Mouse (Mus musculus): ENCODE results near the gene Arl8b. TPM values are rescaled to one million over a fixed set of nuclear protein-coding genes. Genes with fewer than 3 reads are reported as not detected.

Gene Arl8b
- total RNA-seq, 2 experiments from 2014 or later = 200 to 203 TPM

DNA sequence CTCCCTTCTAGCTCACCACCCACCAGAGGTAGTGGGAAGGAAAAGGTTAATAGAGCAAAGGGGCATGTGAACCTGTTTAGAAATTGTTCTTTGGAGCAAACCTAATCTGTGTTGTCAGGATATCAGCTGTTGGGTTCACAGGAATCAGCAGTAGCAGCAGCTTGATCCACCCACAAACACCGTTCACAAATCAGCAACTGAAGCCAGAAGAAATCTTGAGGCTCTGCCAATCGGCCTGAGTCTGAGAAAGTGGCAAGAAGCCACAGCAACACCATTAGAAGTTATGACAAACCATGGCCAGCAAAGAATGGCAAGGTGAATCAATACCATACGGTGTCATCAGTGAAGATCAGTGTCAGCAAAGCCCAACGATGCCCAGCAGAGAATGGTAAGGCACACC lies 88.4 kb downstream of the Arl8b start:
- TF ChIP-seq CTCF (IDR thresholded peaks at IDR 0.05) = no peak
- no peak for DNase-seq (ENCODE audit: extremely low spot score in 1 of 2, low spot score in 2 of 2)
- Histone ChIP-seq H3K4me3 (no peak overlapping the region), H3K27ac (no peak overlapping the region)
- intact Hi-C loops (cut with DNase I) = loop anchor here (5.0 kb wide), 1 partner anchor 276 kb away; no protein-coding TSS in a partner anchor

Other genes starting within 250 kb of the Arl8b start
- 100 to 1,000 TPM; 127 to 159 TPM for gene Bhlhe40, start 122.5 kb upstream of the Arl8b start, total RNA-seq (2021)
- gene Edem1, start 45.5 kb downstream of the Arl8b start, total RNA-seq (2021) = 10 to 100 TPM; 17.1 to 18.1 TPM

All from left cerebral cortex, adult 2 months (tissue).